Mouse (Mus musculus) forebrain, embryonic 15.5 days (tissue): ENCODE measurements around the gene Sertad3. TPM values are rescaled to one million over a fixed set of nuclear protein-coding genes. Genes with fewer than 3 reads are reported as not detected.
"Not testable (repeated sequence)": the region's sequence is repeated elsewhere in the genome, so short reads cannot be mapped to it uniquely, and the experiment has no call there.

Source experiments
- ATAC-seq: fragments of 200-750 bp; cut with Nextera tagmentation; replicated peaks from 2 replicates; pipeline ENCODE4 v1.8.0; 2017; ENCODE audit warnings: mild to moderate bottlenecking, moderate TSS enrichment, moderate library complexity
- H3K27ac ChIP-seq: fragments of 300-500 bp; sonication (generic); replicated peaks from 2 replicates; pipeline ENCODE4 v1.5.1; 2015; ENCODE audit warnings: mild to moderate bottlenecking, inconsistent platforms
- H3K27me3 ChIP-seq: fragments of 300-500 bp; sonication (generic); 2 replicates; pipeline ENCODE4 v1.6.1; 2015; ENCODE audit warnings: inconsistent platforms
- H3K36me3 ChIP-seq: fragments of 300-500 bp; sonication (generic); 2 replicates; pipeline ENCODE4 v1.6.1; 2015; ENCODE audit warnings: mild to moderate bottlenecking, inconsistent platforms
- H3K4me1 ChIP-seq: fragments of 300-500 bp; sonication (generic); 2 replicates; pipeline ENCODE4 v1.6.1; 2015; ENCODE audit warnings: inconsistent platforms
- H3K4me2 ChIP-seq: fragments of 300-500 bp; sonication (generic); replicated peaks from 2 replicates; pipeline ENCODE4 v1.6.1; 2015; ENCODE audit warnings: mild to moderate bottlenecking, inconsistent platforms
- H3K4me3 ChIP-seq: fragments of 300-500 bp; sonication (generic); 2 replicates; pipeline ENCODE4 v1.5.1; 2015; ENCODE audit warnings: mild to moderate bottlenecking, inconsistent platforms
- H3K9ac ChIP-seq: fragments of 300-500 bp; sonication (generic); replicated peaks from 2 replicates; pipeline ENCODE4 v1.6.1; 2015; ENCODE audit warnings: mild to moderate bottlenecking, inconsistent platforms
- H3K9me3 ChIP-seq: fragments of 300-500 bp; sonication (generic); 2 replicates; pipeline ENCODE4 v1.6.1; 2016; ENCODE audit warnings: inconsistent platforms
- WGBS: fragments of 180-500 bp; shearing (Covaris S2); methylation state at CpG from one replicate; pipeline ENCODE4 v1.1.7; 2015; ENCODE audit warnings: mixed read lengths; 5-methylcytosine and 5-hydroxymethylcytosine counted together
- polyA plus RNA-seq: library from polyadenylated mRNA; unstranded; fragments of >200 nt; fragmentation: Nextera tagmentation; extraction: Ambion mirVana; gene quantifications from 2 replicates; pipeline ENCODE4 v1.2.1, GENCODE M21; 2015

The Sertad3 gene
- polyA plus RNA-seq, 1 experiment from 2014 or later, result 13.8 TPM

- Histone ChIP-seq H3K9me3 (no peaks in the 10 kb centered on the region), H3K27ac (peak overlapping the region; percentile 41), H3K4me1 (peaks cover 27% of the 10 kb centered on the region), H3K36me3 (no peaks in the 10 kb centered on the region), H3K9ac (peak overlapping the region; percentile 26), H3K27me3 (no peaks in the 10 kb centered on the region), H3K4me2 (peak overlapping the region; percentile 52), H3K4me3 (peak overlapping the region; percentile 68)
- 6% methylated on average over 13 of the region's 13 CpGs for WGBS
- peak; percentile 9; the same call in 1 of the 2 replicates for ATAC-seq
Measured at GRCm38 (mm10) chr7:27486102-27486769, 12.7 kb downstream of the Sertad3 start.

- Histone ChIP-seq H3K4me1 (peaks cover 21% of the 10 kb centered on the region), H3K9ac (peak within 1 kb of the TSS; percentile 64), H3K9me3 (no peaks in the 10 kb centered on the region), H3K36me3 (no peaks in the 10 kb centered on the region), H3K4me3 (peak within 1 kb of the TSS; percentile 68), H3K27ac (peak within 1 kb of the TSS; percentile 90), H3K4me2 (peak within 1 kb of the TSS; percentile 52), H3K27me3 (no peaks in the 10 kb centered on the region)
- WGBS, result under 1% methylated on average over 74 of the region's 80 CpGs
- ATAC-seq, result peak; percentile 98
Measured at GRCm38 (mm10) chr7:27486770-27487697, 13.5 kb downstream of the Sertad3 start, which contains the start of gene Sertad1. Sertad1 (plus strand) TSS chr7:27486910.

GRCm38 (mm10) chr7:27487740-27488268 lies 14.2 kb downstream of the Sertad3 start:
- Histone ChIP-seq H3K4me1 (peaks cover 20% of the 10 kb centered on the region), H3K27me3 (no peaks in the 10 kb centered on the region), H3K27ac (peak overlapping the region; percentile 90; the same call in 1 of the 2 replicates), H3K9ac (peak overlapping the region; percentile 64), H3K9me3 (no peaks in the 10 kb centered on the region), H3K4me3 (peak overlapping the region; percentile 68), H3K4me2 (peak overlapping the region; percentile 52), H3K36me3 (no peaks in the 10 kb centered on the region)
- whole genome bisulfite sequencing, result 3% methylated on average over 13 of the region's 13 CpGs
- no peak for ATAC-seq

- no peak overlapping the region for H3K4me2 ChIP-seq
- no peaks in the 10 kb centered on the region for H3K27me3 ChIP-seq
- no peak overlapping the region for H3K9ac ChIP-seq
- no peaks in the 10 kb centered on the region for H3K36me3 ChIP-seq
- no peak overlapping the region for H3K4me3 ChIP-seq
- H3K9me3 ChIP-seq, result no peaks in the 10 kb centered on the region
- 91% methylated on average over 25 of the region's 25 CpGs for WGBS
- H3K27ac ChIP-seq, result no peak overlapping the region
- no peak for ATAC-seq
- peaks cover 20% of the 10 kb centered on the region for H3K4me1 ChIP-seq
Measured at GRCm38 (mm10) chr7:27489270-27489869, 15.8 kb downstream of the Sertad3 start.

GRCm38 (mm10) chr7:27490227-27490542 lies 16.6 kb downstream of the Sertad3 start:
- Histone ChIP-seq H3K9me3 (no peaks in the 10 kb centered on the region), H3K4me1 (peaks cover 20% of the 10 kb centered on the region), H3K27me3 (no peaks in the 10 kb centered on the region), H3K9ac (peak overlapping the region; percentile 34), H3K27ac (peak overlapping the region; percentile 42; the same call in 1 of the 2 replicates), H3K4me2 (peak overlapping the region; percentile 51), H3K36me3 (no peaks in the 10 kb centered on the region), H3K4me3 (peak overlapping the region; percentile 35)
- 36% methylated on average over 4 of the region's 4 CpGs for WGBS
- ATAC-seq, result no peak

GRCm38 (mm10) chr7:27490543-27491329 lies 17.2 kb downstream of the Sertad3 start:
- Histone ChIP-seq H3K9ac (peak overlapping the region; percentile 34), H3K27me3 (no peaks in the 10 kb centered on the region), H3K27ac (peak overlapping the region; percentile 42; the same call in 1 of the 2 replicates), H3K4me2 (peak overlapping the region; percentile 51), H3K4me1 (peaks cover 20% of the 10 kb centered on the region), H3K36me3 (no peaks in the 10 kb centered on the region), H3K9me3 (no peaks in the 10 kb centered on the region), H3K4me3 (peak overlapping the region; percentile 35)
- peak; percentile 21; the same call in 1 of the 2 replicates for ATAC-seq
- WGBS, result 2% methylated on average over 32 of the region's 33 CpGs

- H3K4me3 ChIP-seq, result no peak overlapping the region
- no peak for ATAC-seq
- no peaks in the 10 kb centered on the region for H3K9me3 ChIP-seq
- no peak overlapping the region for H3K4me2 ChIP-seq
- WGBS, result 81% methylated on average over 7 of the region's 7 CpGs
- H3K27ac ChIP-seq, result no peak overlapping the region
- no peak overlapping the region for H3K9ac ChIP-seq
- H3K27me3 ChIP-seq, result no peaks in the 10 kb centered on the region
- H3K36me3 ChIP-seq, result no peaks in the 10 kb centered on the region
- peaks cover 17% of the 10 kb centered on the region for H3K4me1 ChIP-seq
Measured at GRCm38 (mm10) chr7:27491856-27492255, 18.3 kb downstream of the Sertad3 start.

- Histone ChIP-seq H3K4me3 (no peak overlapping the region), H3K9ac (no peak overlapping the region), H3K9me3 (no peaks in the 10 kb centered on the region), H3K27ac (no peak overlapping the region), H3K4me2 (no peak overlapping the region), H3K36me3 (no peaks in the 10 kb centered on the region), H3K4me1 (peaks cover 10% of the 10 kb centered on the region), H3K27me3 (no peaks in the 10 kb centered on the region)
- WGBS, result 70% methylated on average over 3 of the region's 3 CpGs
- no peak for ATAC-seq
Measured at GRCm38 (mm10) chr7:27493022-27493421, 19.5 kb downstream of the Sertad3 start.

GRCm38 (mm10) chr7:27493450-27493849 lies 19.9 kb downstream of the Sertad3 start:
- H3K27ac ChIP-seq, result no peak overlapping the region
- H3K9ac ChIP-seq, result no peak overlapping the region
- no peak overlapping the region for H3K4me2 ChIP-seq
- no peaks in the 10 kb centered on the region for H3K36me3 ChIP-seq
- 86% methylated on average over 5 of the region's 5 CpGs for WGBS
- H3K9me3 ChIP-seq, result no peaks in the 10 kb centered on the region
- ATAC-seq, result no peak
- no peaks in the 10 kb centered on the region for H3K27me3 ChIP-seq
- H3K4me3 ChIP-seq, result no peak overlapping the region
- H3K4me1 ChIP-seq, result peaks cover 9% of the 10 kb centered on the region

GRCm38 (mm10) chr7:27494659-27495367 lies 21.2 kb downstream of the Sertad3 start:
- not testable (repeated sequence) for H3K9ac ChIP-seq, H3K27ac ChIP-seq, H3K9me3 ChIP-seq, H3K4me3 ChIP-seq, ATAC-seq, H3K36me3 ChIP-seq, H3K4me1 ChIP-seq, H3K4me2 ChIP-seq, H3K27me3 ChIP-seq
- WGBS, result 84% methylated on average over 9 of the region's 9 CpGs

- WGBS, result 68% methylated on average over 3 of the region's 3 CpGs
- Histone ChIP-seq H3K36me3 (no peaks in the 10 kb centered on the region), H3K4me1 (no peaks in the 10 kb centered on the region), H3K4me2 (no peak within 1 kb of the TSS), H3K4me3 (no peak within 1 kb of the TSS), H3K27ac (no peak within 1 kb of the TSS), H3K9ac (no peak within 1 kb of the TSS), H3K27me3 (no peaks in the 10 kb centered on the region), H3K9me3 (no peaks in the 10 kb centered on the region)
- no peak for ATAC-seq
Measured at GRCm38 (mm10) chr7:27499036-27499435, 25.5 kb downstream of the Sertad3 start, which contains the start of gene Prx. Prx (plus strand) TSS chr7:27499324.
